Mouse (Mus musculus) liver (tissue): ENCODE data around the gene Bcan.

ENCODE experiments used
- DNase-seq: peaks from one replicate; pipeline ENCODE4 v3.0.0-alpha.2; 2020; ENCODE audit warnings: mixed read lengths

The Bcan gene

GRCm38 (mm10) chr3:88000181-88000580, at the start of gene Bcan:
Gene Bcan (minus strand): TSS chr3:88000230.
- DNase-seq, result no peak

DNA sequence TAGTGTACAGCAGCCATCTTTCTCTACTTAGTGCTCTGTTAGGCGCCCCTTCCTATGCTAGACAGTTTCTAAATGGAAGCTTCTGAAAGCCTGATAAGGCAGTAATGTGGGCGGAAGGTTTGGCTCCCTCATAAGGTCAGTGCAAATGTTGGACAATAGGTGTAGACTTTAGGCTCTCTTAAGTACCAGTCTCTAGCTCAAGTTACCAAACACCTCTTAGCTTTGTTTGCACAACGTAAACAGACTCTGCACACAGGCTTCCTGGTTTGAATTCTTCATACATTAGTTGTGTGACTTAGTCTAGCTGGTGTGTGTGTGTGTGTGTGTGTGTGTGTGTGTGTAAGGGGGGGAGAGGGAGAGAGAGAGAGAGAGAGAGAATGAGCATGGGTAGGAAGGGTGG, 49.5 kb upstream of the Bcan start:
- no peak for DNase-seq

- peak; percentile 82 for DNase-seq
These were observed 42.8 kb upstream of the Bcan start, which contains the start of gene Gpatch4 for GRCm38 (mm10) chr3:88042661-88043421. Gene Gpatch4 (plus strand): TSS chr3:88043108.

GRCm38 (mm10) chr3:88035561-88036293, 35.7 kb upstream of the Bcan start:
- DNase-seq, result no peak

DNA sequence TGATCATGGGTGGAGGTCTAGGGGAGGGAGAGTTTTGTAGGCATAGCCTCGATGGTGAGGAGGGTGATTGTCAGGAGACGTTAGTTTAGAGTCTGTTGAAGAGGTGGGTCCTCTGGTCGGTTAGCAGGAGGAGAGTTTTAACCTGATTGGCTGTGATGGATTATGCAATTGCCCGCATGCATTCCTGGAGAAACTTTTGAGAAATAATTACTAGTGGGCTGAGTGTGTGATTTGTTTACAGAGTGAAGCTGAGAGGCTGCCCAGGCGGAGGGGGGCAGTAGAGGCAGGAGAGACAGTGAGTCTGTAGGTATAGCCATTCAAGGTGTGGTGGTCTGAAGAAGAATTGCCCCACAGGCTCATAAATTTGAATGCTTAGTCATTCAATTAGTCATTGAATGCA, 33.5 kb upstream of the Bcan start:
- no peak for DNase-seq

- DNase-seq, result no peak
These were observed 30.8 kb upstream of the Bcan start for GRCm38 (mm10) chr3:88030608-88031395.

DNA sequence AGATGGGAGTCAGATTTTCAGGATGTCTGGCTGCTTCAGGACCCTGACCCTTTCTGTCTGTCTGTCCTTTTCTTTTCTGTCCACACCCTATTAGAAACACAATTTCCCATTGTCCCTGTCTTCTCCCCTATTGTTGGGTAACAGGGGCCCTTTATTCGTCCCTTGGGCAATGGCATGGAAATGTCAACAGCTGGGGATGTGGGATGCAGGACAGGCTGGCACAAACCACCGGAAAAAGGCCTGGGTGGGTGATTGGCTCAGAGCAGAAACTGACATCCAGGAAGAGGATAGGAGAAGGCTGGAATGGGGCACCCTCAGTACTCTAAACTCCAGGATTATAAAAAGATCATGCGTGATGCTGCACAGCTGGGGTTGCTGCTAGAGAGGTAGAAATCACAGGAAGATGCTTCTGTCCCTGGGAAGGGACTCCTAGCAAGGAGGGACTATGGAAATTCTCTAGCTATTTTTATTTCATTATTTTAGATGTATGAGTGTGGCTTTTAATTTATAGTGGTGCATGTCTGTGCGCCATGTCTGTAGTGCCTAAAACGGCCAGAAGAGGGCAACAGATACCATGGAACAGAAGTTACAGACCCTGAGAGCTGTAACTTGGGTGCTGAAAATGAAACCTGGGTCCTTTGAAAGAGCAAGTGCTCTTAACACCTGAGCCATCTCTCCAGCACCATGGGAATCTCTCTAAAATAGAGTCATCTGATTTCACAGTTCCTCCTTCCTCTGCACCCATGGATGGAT, 27.6 kb upstream of the Bcan start, which contains the start of gene Hapln2:
TSS of gene Hapln2 (minus strand) at position 150 of the 753 bp plus-strand sequence.
- peak; percentile 22 for DNase-seq

DNA sequence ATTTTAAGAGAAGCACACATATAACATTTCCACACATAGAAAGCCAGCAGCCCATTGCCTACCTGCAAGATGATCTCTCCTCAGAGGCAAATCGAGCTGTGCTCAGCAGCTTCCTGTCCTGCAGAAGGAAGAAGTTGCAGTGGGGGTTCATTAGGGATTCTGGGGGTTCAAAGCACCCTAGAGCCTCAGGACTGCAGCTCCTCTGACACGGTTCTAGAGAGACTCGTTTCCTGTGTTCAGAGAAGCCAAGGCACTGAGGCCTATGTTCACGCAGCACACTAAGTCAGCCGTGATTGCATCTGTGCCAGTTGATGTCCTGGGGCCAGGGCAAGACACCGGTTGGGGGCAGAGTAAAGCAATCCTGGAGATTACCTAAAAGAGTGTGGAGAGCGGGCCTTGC, 26.8 kb upstream of the Bcan start:
- no peak for DNase-seq

GRCm38 (mm10) chr3:88023192-88024074, 23.4 kb upstream of the Bcan start:
- no peak for DNase-seq

DNA sequence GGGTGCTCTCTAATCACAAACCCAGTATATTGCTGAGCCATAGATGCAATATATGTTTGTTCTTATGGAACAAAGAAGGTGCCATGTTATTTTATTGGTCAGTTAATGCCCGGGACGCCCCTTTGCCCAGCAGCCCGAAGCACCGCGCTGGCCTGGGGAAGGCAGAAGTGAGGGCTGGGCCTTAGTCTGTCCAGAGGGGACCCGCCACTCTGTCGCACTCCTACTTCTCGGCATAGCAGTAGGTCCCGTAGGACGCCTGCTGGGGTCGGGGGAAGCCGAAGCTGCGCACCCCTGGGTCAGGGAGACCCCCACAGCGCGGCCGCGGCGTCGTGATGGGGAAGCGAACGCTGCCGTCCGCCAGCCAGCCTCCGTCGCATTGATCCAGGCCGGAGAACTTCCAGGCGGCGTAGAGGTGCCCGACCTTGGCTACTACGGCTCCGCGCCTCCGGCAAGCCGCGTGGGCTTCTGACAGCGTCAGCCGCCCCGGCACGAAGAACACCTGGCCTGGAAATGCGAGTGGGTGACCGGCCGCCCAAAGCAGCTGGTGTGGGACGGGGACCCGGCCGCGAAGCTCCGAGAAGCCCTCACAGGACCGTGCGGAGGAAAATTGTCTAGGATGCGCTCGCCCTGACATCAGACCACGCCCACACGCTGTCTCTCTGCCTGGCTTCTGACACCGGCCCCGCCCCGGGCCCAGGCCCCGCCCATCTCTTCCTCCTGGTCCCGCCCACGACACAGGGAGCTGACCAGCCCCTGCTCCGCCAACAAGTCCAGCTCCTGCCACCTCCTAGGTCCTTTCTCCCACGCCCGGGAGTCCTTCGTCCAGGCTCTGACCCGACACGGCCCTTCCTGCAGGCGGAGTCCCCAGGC, 22.5 kb upstream of the Bcan start:
- DNase-seq, result peak; percentile 94

- peak; percentile 28 for DNase-seq
These were observed 10.7 kb upstream of the Bcan start for GRCm38 (mm10) chr3:88010634-88011265.

DNA sequence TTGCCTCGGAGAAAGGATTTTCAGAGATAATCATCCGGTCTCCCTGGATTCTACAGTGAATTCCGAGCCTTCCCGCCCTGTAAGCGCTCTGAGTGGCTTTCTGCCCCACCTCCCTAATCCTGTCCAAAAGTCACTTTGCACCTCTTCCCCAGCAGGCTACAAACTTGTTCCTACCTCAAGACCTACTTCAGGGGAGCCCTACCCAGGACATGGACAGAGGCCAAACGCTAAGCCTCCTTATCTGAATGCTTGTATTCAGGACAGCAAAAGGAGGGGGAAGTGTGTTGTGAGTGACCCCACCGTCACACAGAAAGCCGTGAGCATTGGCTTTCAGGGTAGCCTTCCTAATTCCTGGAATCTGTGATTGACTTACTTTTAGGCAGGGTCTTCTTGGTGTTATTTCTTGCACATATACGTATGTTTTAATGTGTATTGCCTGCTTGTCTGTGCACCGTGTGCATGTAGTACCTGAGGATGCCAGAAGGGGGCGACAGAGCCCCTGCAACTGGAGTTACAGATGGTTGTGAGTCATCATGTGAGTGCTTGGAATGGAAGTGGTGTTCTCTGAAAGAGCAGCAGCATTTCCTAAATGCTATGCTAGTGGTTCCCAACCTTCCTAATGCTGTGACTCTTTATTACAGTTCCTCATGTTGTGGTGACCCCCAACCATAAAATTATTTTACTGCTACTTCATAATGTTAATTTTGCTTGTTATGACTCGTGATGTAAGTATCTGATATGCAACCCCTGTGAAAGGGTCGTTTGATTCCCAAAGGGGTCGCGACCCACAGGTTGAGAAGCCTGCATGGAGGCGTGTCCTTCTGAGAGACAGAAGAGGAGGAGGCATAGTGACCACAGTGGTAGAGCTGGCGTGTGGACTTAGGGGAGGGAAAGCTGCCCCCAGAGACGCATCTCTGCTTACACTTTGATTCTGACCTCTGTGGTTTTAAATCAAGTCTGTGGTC, 6.1 kb upstream of the Bcan start:
- DNase-seq, result no peak

DNA sequence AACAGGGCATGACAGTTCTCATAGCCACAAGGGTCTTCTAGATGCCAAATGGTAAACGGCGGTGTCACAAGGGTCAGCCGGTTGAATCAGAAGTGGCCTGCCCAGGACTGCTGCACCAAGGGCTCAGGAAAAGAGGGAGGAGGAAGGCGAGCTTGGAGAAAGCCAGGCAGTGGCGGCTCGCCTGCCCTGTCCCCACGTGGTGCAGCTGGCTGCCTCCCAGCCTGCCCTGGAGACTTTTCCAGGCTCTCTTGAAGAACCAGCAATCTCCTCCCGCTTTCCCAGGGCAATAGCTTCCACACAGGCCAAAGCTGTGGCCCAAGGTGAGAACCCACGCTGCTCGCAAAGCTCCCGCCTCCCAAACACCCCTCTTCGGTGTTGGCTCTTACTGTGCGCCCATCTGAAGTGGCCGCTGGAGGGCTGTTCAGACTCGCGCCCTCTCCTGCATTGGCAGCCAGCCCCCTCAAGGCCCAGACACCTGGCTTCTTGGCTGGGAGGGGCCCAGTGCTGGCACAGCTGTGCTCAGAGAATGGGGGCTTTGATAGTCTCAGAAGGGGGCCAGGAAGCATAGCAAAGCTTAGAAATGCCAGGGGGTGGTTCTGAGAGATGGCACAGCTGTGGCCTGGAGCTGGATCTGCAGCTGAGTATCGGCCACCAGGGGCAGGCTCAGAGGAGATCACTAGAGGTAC, 2.4 kb upstream of the Bcan start:
- DNase-seq, result no peak

- no peak for DNase-seq
These were observed 976 bp upstream of the Bcan start for GRCm38 (mm10) chr3:88000816-88001595.

- DNase-seq, result no peak
These were observed 661 bp downstream of the Bcan start for GRCm38 (mm10) chr3:87999243-87999895.

DNA sequence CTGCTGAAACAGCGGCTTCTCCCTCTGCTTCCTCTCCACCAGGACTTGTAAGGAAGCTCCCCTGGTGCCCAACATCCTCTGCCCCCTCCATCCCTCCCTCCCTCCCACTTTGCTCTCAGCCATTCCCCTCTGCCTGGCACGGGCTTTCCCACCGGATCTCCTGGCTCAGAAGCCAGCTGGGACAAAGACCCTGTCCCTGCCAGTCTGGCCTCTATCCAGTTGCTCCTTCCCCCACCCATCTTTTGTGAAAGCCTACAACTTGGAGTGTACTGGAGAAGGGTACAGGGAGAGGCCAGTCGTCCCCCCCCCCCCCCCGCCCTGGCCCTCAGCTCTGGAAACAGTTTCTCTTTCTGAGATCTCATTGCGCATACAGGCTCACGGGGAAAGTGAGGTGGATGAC, 1.3 kb downstream of the Bcan start:
- no peak for DNase-seq
